Mouse (Mus musculus): ENCODE data around the gene Clasp1. TPM values are rescaled to one million over a fixed set of nuclear protein-coding genes. Genes with fewer than 3 reads are reported as not detected.

The Clasp1 gene
- polyA plus RNA-seq, 1 experiment from 2014 or later, result 136 TPM

- Histone ChIP-seq H3K4me1 (peaks cover 3% of the 10 kb centered on the region; the same call in 1 of the 2 replicates), H3K4me3 (no peak overlapping the region), H3K9me3 (replicated peaks) (no peaks in the 10 kb centered on the region), H3K4me2 (replicated peaks) (no peak overlapping the region), H3K27me3 (no peaks in the 10 kb centered on the region), H3K9ac (no peak overlapping the region), H3K27ac (no peak overlapping the region), H3K36me3 (no peaks in the 10 kb centered on the region)
- ATAC-seq (ENCODE audit: low FRiP score), result no peak
- WGBS, result 90% methylated on average over 5 of the region's 5 CpGs
Observed at GRCm38 (mm10) chr1:118410824-118411223, 22.0 kb downstream of the Clasp1 start.

GRCm38 (mm10) chr1:118413169-118413568, 24.3 kb downstream of the Clasp1 start:
- ATAC-seq (ENCODE audit: low FRiP score), result no peak
- WGBS, result 99% methylated on average over 2 of the region's 2 CpGs

DNA sequence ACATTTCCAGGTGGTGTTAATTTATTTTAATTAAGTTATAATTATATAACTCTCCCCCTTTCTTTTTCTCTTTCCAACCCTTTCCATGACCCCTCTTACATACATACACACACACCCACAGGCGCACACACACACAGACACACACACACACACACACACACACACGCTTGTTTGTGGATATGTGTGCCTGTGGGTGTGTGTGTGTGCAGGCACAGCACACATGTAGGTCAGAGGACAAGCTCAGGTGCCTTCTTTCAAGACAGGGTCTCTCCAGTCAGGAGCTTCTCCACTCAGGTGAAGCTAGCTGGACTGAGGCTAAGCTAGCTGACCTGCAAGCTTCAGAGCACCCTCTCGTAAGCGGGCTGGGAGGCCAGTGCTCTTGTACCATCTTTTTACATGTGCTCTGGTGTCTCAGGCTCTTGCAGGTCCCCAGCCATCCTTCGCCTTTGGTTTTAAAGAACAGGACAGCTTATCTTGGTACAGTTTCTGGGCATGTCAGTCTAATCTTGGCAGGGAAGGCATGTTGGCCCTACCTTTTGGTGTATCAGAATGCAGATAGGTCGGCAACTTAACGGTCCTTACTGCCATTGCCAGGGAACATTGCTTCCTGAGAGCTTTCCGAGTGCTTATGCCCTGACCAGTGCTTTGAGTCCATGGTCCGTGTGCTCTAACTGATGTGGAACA, 28.3 kb downstream of the Clasp1 start:
- WGBS, result 96% methylated on average over 9 of the region's 9 CpGs
- H3K27me3 ChIP-seq, result no peaks in the 10 kb centered on the region
- no peak overlapping the region for H3K4me3 ChIP-seq
- H3K9ac ChIP-seq, result no peak overlapping the region
- H3K4me2 ChIP-seq (replicated peaks), result no peak overlapping the region
- peaks cover 3% of the 10 kb centered on the region; the same call in 1 of the 2 replicates for H3K4me1 ChIP-seq
- H3K36me3 ChIP-seq, result peaks cover 19% of the 10 kb centered on the region
- no peak for ATAC-seq (ENCODE audit: low FRiP score)
- H3K9me3 ChIP-seq (replicated peaks), result no peaks in the 10 kb centered on the region
- no peak overlapping the region for H3K27ac ChIP-seq

More at GRCm38 (mm10) chr1:118413169-118413568, 24.3 kb downstream of the Clasp1 start:
- no peak overlapping the region for H3K9ac ChIP-seq
- no peak overlapping the region for H3K27ac ChIP-seq
- H3K4me1 ChIP-seq, result peaks cover 3% of the 10 kb centered on the region; the same call in 1 of the 2 replicates
- H3K4me3 ChIP-seq, result no peak overlapping the region
- H3K9me3 ChIP-seq (replicated peaks), result no peaks in the 10 kb centered on the region
- H3K4me2 ChIP-seq (replicated peaks), result no peak overlapping the region
- H3K27me3 ChIP-seq, result no peaks in the 10 kb centered on the region
- no peaks in the 10 kb centered on the region for H3K36me3 ChIP-seq

GRCm38 (mm10) chr1:118419399-118419798, 30.5 kb downstream of the Clasp1 start:
- Histone ChIP-seq H3K36me3 (peaks cover 25% of the 10 kb centered on the region), H3K27ac (no peak overlapping the region), H3K4me2 (replicated peaks) (no peak overlapping the region), H3K9ac (no peak overlapping the region), H3K9me3 (replicated peaks) (no peaks in the 10 kb centered on the region), H3K4me1 (peaks cover 7% of the 10 kb centered on the region; the same call in 1 of the 2 replicates), H3K4me3 (no peak overlapping the region), H3K27me3 (no peaks in the 10 kb centered on the region)
- WGBS, result 90% methylated on average over 8 of the region's 8 CpGs
- no peak for ATAC-seq (ENCODE audit: low FRiP score)

- no peak overlapping the region for H3K27ac ChIP-seq
- H3K4me2 ChIP-seq (replicated peaks), result no peak overlapping the region
- H3K9me3 ChIP-seq (replicated peaks), result no peaks in the 10 kb centered on the region
- no peak for ATAC-seq (ENCODE audit: low FRiP score)
- no peak overlapping the region for H3K9ac ChIP-seq
- H3K27me3 ChIP-seq, result no peaks in the 10 kb centered on the region
- H3K36me3 ChIP-seq, result peaks cover 29% of the 10 kb centered on the region
- peaks cover 3% of the 10 kb centered on the region; the same call in 1 of the 2 replicates for H3K4me1 ChIP-seq
- no peak overlapping the region for H3K4me3 ChIP-seq
- WGBS, result 86% methylated on average over 3 of the region's 3 CpGs
Observed at GRCm38 (mm10) chr1:118421149-118421548, 32.3 kb downstream of the Clasp1 start.

- peaks cover 3% of the 10 kb centered on the region; the same call in 1 of the 2 replicates for H3K4me1 ChIP-seq
- 73% methylated on average over 6 of the region's 6 CpGs for WGBS
- 0 out of 2 replicates have a peak overlapping the region, but pooled peaks have one; percentile 13 for H3K27ac ChIP-seq
- no peak overlapping the region for H3K4me2 ChIP-seq (replicated peaks)
- peak; percentile 64; the same call in 1 of the 2 replicates for ATAC-seq (ENCODE audit: low FRiP score)
- H3K4me3 ChIP-seq, result no peak overlapping the region
- H3K9ac ChIP-seq, result no peak overlapping the region
- H3K36me3 ChIP-seq, result peaks cover 29% of the 10 kb centered on the region
- no peaks in the 10 kb centered on the region for H3K9me3 ChIP-seq (replicated peaks)
- no peaks in the 10 kb centered on the region for H3K27me3 ChIP-seq
Observed at GRCm38 (mm10) chr1:118422812-118423211, 34.0 kb downstream of the Clasp1 start.

DNA sequence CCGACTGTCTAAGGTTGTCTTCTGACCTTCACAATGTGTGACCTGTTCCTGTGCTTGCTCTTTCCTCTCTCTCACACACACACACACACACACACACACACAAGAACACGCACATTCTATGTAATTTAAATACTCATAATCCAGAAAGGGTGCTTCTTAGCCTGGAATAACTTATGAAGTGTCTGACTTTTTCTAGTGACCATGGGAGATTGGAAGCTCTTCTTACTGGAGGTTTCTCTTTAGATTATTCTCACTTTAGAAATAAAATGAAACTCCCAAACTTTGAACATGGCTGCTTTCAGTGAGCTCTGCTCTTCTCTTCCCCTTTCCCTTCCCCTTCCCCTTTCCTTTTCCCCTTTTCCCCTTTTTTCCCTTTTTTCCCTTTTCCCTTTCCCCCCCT, 37.1 kb downstream of the Clasp1 start:
- 100% methylated on average over 2 of the region's 2 CpGs for WGBS
- peaks cover 13% of the 10 kb centered on the region for H3K36me3 ChIP-seq
- H3K9ac ChIP-seq, result no peak overlapping the region
- no peak overlapping the region for H3K4me2 ChIP-seq (replicated peaks)
- H3K9me3 ChIP-seq (replicated peaks), result no peaks in the 10 kb centered on the region
- no peak overlapping the region for H3K27ac ChIP-seq
- H3K4me3 ChIP-seq, result no peak overlapping the region
- no peaks in the 10 kb centered on the region for H3K27me3 ChIP-seq
- peaks cover 3% of the 10 kb centered on the region; the same call in 1 of the 2 replicates for H3K4me1 ChIP-seq
- no peak for ATAC-seq (ENCODE audit: low FRiP score)

DNA sequence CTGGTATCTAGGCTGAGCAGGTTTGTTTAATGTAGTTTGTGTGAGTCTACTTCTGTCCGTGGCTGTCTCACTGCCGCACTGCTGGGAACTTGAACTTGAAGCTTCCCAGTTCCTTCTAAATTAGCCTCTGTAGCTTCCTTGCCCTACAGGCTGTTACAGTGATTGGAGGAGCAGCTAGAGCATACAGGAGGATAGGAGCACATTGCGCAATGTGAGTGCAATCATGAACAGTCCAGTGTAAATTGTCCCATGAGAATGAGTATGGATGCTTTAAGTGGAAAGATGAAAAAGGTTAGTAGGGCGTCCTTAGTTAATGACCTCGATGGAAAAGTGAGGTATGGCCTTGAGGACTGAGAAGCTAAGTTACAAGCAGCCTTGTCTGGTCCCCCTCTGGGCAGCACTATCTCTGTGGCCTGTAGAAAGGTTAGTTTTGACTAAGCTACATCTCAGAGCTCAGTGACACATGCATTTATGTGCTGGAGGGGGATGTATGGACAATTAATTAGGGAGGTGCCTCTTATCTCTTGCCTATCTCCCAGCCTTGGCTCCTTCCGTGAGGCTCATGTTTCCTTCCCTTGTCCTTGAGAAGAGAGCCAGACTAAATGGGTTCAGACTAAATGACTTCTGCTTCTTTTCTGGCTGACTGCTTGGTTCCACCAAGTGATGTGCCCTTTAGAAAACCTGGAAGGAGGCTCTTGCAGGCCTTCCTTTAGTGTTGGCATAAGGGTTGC, 39.7 kb downstream of the Clasp1 start:
- Histone ChIP-seq H3K4me1 (no peaks in the 10 kb centered on the region), H3K4me3 (no peak overlapping the region), H3K27ac (no peak overlapping the region), H3K27me3 (no peaks in the 10 kb centered on the region), H3K4me2 (replicated peaks) (no peak overlapping the region), H3K36me3 (peaks cover 8% of the 10 kb centered on the region; the same call in 1 of the 2 replicates), H3K9me3 (replicated peaks) (no peaks in the 10 kb centered on the region), H3K9ac (no peak overlapping the region)
- ATAC-seq (ENCODE audit: low FRiP score), result no peak
- WGBS, result 89% methylated on average over 6 of the region's 6 CpGs

DNA sequence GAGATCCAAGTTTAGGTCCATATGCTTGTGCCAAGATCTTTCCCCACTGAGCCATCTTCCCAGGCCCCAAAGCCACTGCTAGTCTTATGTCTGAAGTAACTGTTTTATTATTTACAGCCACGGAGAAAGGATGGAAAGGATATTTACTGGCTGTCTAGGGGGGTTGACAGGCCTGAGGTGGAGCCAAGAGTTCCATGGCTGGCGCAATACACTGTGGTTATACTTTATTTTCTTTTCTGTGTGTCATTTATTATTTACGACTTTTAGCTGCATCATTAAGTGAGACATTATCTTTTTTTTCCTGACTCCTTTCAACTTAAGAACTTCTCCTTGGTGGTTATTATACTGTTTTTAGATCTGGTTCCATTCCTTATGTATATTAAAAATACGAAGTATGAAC, 42.7 kb downstream of the Clasp1 start:
- WGBS, result 93% methylated on average over 4 of the region's 4 CpGs
- ATAC-seq (ENCODE audit: low FRiP score), result no peak
- Histone ChIP-seq H3K4me1 (no peaks in the 10 kb centered on the region), H3K4me2 (replicated peaks) (no peak overlapping the region), H3K36me3 (no peaks in the 10 kb centered on the region), H3K9me3 (replicated peaks) (no peaks in the 10 kb centered on the region), H3K4me3 (no peak overlapping the region), H3K27me3 (no peaks in the 10 kb centered on the region), H3K27ac (no peak overlapping the region), H3K9ac (no peak overlapping the region)

DNA sequence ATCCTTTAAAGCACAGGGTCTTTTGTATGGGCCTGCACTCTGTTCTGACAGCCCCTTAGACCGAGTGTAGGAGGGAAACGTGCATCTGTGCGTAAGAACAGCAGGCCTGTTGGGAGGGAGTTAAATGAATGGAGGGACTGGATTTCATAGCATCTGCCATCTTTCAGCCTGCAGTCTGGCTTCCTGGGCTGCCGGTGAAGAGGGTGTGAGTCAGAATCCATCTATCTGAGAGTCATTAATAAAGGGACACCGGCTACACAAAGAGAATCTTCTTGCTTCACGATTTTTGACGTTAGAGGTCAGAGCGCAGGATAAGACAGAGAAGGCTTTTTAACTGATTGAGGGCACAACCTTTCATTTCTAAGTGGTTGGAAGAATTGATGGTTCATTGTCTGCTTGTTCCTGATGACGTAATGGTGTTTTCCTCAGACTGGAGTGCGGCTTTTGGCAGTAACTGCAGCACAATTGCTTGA, 46.2 kb downstream of the Clasp1 start:
- no peak overlapping the region; the same call in 1 of the 2 replicates for H3K4me2 ChIP-seq (replicated peaks)
- peak; percentile 66 for ATAC-seq (ENCODE audit: low FRiP score)
- no peak overlapping the region for H3K9ac ChIP-seq
- peak overlapping the region; percentile 80 for H3K27ac ChIP-seq
- H3K36me3 ChIP-seq, result no peaks in the 10 kb centered on the region
- H3K27me3 ChIP-seq, result no peaks in the 10 kb centered on the region
- H3K4me3 ChIP-seq, result no peak overlapping the region
- 52% methylated on average over 10 of the region's 10 CpGs for WGBS
- no peaks in the 10 kb centered on the region for H3K9me3 ChIP-seq (replicated peaks)
- H3K4me1 ChIP-seq, result no peaks in the 10 kb centered on the region

- WGBS, result 95% methylated on average over 4 of the region's 4 CpGs
- H3K9ac ChIP-seq, result no peak overlapping the region
- no peaks in the 10 kb centered on the region for H3K27me3 ChIP-seq
- H3K9me3 ChIP-seq (replicated peaks), result no peaks in the 10 kb centered on the region
- no peaks in the 10 kb centered on the region for H3K4me1 ChIP-seq
- no peak for ATAC-seq (ENCODE audit: low FRiP score)
- H3K36me3 ChIP-seq, result no peaks in the 10 kb centered on the region
- no peak overlapping the region for H3K4me2 ChIP-seq (replicated peaks)
- no peak overlapping the region for H3K4me3 ChIP-seq
- no peak overlapping the region for H3K27ac ChIP-seq
Observed at GRCm38 (mm10) chr1:118437856-118438255, 49.0 kb downstream of the Clasp1 start.

DNA sequence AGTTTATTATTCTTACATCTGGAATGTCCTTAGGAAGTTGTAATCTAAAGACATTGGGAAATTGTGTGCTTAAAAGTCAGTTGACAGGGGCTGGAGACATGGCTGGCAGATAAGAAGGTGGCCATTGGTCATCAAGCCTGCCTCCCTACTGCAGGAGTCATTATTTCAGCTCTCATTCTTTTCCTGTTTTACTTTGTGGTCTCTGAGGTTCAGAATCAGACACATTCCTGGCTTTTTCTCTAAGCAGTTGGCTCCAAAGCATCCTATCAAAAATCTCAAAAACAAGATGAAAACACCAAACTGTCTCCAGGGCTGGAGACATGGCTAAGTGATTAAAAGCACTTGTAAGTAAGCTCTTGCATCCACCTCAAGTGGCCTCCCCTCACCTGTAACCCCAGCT, 49.5 kb downstream of the Clasp1 start:
- Histone ChIP-seq H3K9me3 (replicated peaks) (no peaks in the 10 kb centered on the region), H3K4me1 (no peaks in the 10 kb centered on the region), H3K36me3 (no peaks in the 10 kb centered on the region), H3K4me2 (replicated peaks) (no peak overlapping the region), H3K27ac (no peak overlapping the region), H3K27me3 (no peaks in the 10 kb centered on the region), H3K9ac (no peak overlapping the region), H3K4me3 (no peak overlapping the region)
- no peak for ATAC-seq (ENCODE audit: low FRiP score)
